Mouse (Mus musculus) stomach, embryonic 16.5 days (tissue): ENCODE measurements around the gene Srrd. TPM values are rescaled to one million over a fixed set of nuclear protein-coding genes. Genes with fewer than 3 reads are reported as not detected.
A peak's percentile ranks its signal among the peaks of the same experiment; 100 is the strongest.

ENCODE experiments used
- ATAC-seq: fragments of 200-750 bp; cut with Nextera tagmentation; 2 replicates; pipeline ENCODE4 v1.8.0; 2017; ENCODE audit warnings: moderate number of reproducible peaks, moderate TSS enrichment; ENCODE audit not compliant: insufficient read depth, low FRiP score
- H3K27ac ChIP-seq: fragments of 300-500 bp; sonication (generic); 2 replicates; pipeline ENCODE4 v1.5.1; 2014; ENCODE audit warnings: low read length
- H3K27me3 ChIP-seq: fragments of 300-500 bp; sonication (generic); 2 replicates; pipeline ENCODE4 v1.6.1; 2014; ENCODE audit warnings: low read length, control low read depth, mixed read lengths; ENCODE audit not compliant: control insufficient read depth, insufficient read depth
- H3K36me3 ChIP-seq: fragments of 300-500 bp; sonication (generic); 2 replicates; pipeline ENCODE4 v1.6.1; 2014; ENCODE audit warnings: low read length; ENCODE audit not compliant: control insufficient read depth, insufficient read depth
- H3K4me1 ChIP-seq: fragments of 300-500 bp; sonication (generic); 2 replicates; pipeline ENCODE4 v1.6.1; 2014; ENCODE audit warnings: low read length, control low read depth, mixed read lengths; ENCODE audit not compliant: control insufficient read depth, insufficient read depth
- H3K4me2 ChIP-seq: fragments of 300-500 bp; sonication (generic); 2 replicates; pipeline ENCODE4 v1.6.1; 2014; ENCODE audit warnings: low read depth, low read length, mixed read lengths
- H3K4me3 ChIP-seq: fragments of 300-500 bp; sonication (generic); replicated peaks from 2 replicates; pipeline ENCODE4 v1.5.1; 2014; ENCODE audit warnings: mild to moderate bottlenecking, low read length
- H3K9ac ChIP-seq: fragments of 300-500 bp; sonication (generic); 2 replicates; pipeline ENCODE4 v1.6.1; 2014; ENCODE audit warnings: low read length
- H3K9me3 ChIP-seq: fragments of 300-500 bp; sonication (generic); replicated peaks from 2 replicates; pipeline ENCODE4 v1.6.1; 2016; ENCODE audit warnings: low read length, control low read depth; ENCODE audit not compliant: control insufficient read depth
- WGBS: fragments of 180-500 bp; shearing (Covaris S2); extraction: QIAGEN DNeasy Blood & Tissue Kit; methylation state at CpG from one replicate; pipeline ENCODE4 v1.1.7; 2014; 5-methylcytosine and 5-hydroxymethylcytosine counted together
- polyA plus RNA-seq: library from polyadenylated mRNA; unstranded; fragments of >200 nt; fragmentation: Nextera tagmentation; extraction: Ambion mirVana; gene quantifications from 2 replicates; pipeline ENCODE4 v1.2.1, GENCODE M21; 2015

Srrd gene
- 30.2 and 30.8 TPM in 2 replicates for polyA plus RNA-seq

DNA sequence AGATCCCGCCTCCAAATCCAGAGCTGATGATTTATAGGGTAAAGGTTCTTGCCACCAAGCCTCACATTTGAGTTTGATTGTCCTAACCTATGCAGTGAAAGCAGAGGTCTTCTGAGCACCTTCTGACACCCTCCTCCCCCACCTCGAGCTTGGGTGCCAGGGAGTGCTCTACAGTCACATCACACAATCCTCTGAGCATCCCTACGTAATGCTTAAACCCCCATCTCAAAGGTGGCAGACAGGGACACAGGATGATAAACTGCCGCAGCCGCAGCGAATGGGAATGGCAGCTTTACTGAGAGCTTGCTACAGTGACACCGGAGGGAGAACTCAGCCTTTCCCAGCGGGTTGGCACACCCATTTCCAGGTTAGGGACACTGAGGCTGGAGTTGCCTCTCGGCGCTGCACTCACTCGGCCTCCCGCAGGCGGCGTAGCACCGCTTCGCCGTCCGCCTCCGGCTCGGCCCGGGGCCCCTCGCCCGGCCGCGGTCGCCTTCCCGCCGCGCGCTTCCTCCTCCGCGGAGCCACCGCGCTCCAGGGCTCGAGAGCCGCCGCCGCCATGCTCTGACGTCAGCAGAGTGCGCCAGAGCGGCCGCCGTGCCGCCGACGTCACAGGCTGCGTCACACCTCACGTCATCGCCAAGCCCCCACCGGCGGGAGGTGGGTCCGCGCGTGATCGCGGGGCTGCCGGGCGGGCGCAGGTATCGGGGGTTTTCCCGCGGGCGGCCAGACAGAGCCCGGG lies at the start of gene Srrd, which contains the start of gene Hps4:
TSS of gene Srrd (minus strand) at position 578 of the 742 bp plus-strand sequence.
TSS of gene Hps4 (plus strand) at position 621 of the 742 bp plus-strand sequence.
- peaks cover 22% of the 10 kb centered on the region for H3K4me1 ChIP-seq
- ATAC-seq = peak; percentile 71
- H3K27ac ChIP-seq = peak within 1 kb of the TSS; percentile 60
- no peaks in the 10 kb centered on the region for H3K9me3 ChIP-seq
- H3K27me3 ChIP-seq = no peaks in the 10 kb centered on the region
- H3K9ac ChIP-seq = peak within 1 kb of the TSS; percentile 94
- H3K4me3 ChIP-seq = peak within 1 kb of the TSS; percentile 78
- H3K4me2 ChIP-seq = peak within 1 kb of the TSS; percentile 86
- WGBS = 2% methylated on average over 63 of the region's 64 CpGs
- 0 out of 2 replicates have a peak, but pooled peaks cover 8% of the 10 kb centered on the region for H3K36me3 ChIP-seq

DNA sequence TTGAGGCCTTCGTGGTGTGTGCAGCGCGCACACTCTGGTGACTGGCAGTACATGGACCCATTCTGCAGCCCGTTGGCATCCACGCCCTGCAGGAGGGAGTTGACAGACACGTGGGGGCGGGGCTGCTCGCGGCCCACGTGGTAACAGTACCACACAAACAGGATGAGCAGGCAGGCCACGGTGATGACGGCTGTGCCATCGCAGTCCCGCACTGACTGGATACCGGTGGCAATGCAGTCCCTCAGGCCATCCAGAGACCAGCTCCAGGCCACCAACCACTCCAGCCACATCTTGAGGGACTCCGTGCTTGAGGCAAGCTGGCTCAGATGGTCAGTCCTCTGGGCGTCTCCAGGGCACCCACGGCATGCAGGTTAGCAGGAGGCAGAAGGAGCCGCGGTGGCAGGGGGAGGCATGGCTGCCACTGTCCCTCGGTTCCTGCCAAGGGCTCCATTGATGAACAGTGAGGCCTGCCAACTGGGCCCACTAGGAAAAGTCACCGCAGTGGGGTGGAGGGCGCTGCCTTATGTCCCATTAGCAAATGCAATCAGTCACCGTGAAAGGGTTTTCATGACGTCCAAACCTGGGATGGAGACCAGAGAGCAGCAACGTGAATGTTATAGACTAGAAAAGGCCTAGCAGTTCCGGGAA lies 49.0 kb upstream of the Srrd start:
- Histone ChIP-seq H3K36me3 (no peaks in the 10 kb centered on the region), H3K4me2 (no peak overlapping the region), H3K9ac (no peak overlapping the region), H3K27ac (no peak overlapping the region), H3K4me1 (peaks cover 4% of the 10 kb centered on the region), H3K9me3 (no peaks in the 10 kb centered on the region), H3K4me3 (no peak overlapping the region), H3K27me3 (peaks cover 20% of the 10 kb centered on the region)
- 66% methylated on average over 27 of the region's 27 CpGs for WGBS
- no peak for ATAC-seq

DNA sequence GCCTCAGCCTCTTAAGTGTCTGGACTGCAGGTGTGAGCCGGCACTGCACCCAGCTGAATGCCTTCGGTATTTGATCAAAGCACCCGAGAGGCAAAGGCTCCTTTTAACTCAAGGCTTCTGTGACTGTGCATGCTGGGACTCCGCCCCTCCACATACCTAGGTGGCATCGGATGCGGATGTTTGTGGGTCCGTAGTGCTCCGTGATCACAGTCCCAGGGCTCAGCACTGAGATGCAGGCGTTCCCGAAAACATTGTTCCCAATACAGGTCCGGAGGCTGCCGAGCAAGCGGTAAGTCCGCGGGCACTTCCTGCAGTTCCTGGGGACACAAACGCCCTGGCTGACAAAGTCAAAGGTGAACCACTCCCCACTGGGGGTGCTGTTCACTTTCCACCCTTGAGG lies 48.2 kb upstream of the Srrd start:
- no peak overlapping the region for H3K4me3 ChIP-seq
- no peaks in the 10 kb centered on the region for H3K9me3 ChIP-seq
- no peak for ATAC-seq
- H3K27ac ChIP-seq = no peak overlapping the region
- H3K9ac ChIP-seq = no peak overlapping the region
- H3K4me2 ChIP-seq = no peak overlapping the region
- WGBS = 51% methylated on average over 16 of the region's 16 CpGs
- H3K4me1 ChIP-seq = peaks cover 4% of the 10 kb centered on the region
- H3K27me3 ChIP-seq = peaks cover 20% of the 10 kb centered on the region
- H3K36me3 ChIP-seq = no peaks in the 10 kb centered on the region

DNA sequence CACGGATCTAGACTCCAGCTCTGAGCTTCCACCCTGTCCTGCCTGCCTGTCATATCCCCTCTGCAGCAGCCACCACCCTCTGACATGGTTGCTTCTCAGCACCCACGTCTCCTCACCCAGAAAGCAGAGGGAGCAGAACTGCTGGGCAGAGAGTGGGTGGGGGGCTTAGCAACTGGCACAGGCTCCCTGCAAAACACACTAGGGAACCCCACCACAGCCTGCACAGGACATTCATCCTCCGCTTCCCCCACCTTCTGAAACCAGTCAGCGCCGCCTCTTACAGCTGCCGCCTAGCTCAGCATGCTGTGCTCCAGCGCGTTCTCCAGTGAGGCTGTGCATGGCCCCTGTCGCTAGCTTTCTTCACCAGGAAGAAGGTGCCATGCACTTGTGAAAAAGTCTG lies 46.5 kb upstream of the Srrd start:
- H3K27ac ChIP-seq = no peak overlapping the region
- H3K4me1 ChIP-seq = no peaks in the 10 kb centered on the region
- peaks cover 19% of the 10 kb centered on the region for H3K27me3 ChIP-seq
- H3K36me3 ChIP-seq = no peaks in the 10 kb centered on the region
- no peaks in the 10 kb centered on the region for H3K9me3 ChIP-seq
- WGBS = 78% methylated on average over 9 of the region's 9 CpGs
- ATAC-seq = no peak
- H3K4me2 ChIP-seq = no peak overlapping the region
- H3K4me3 ChIP-seq = no peak overlapping the region
- H3K9ac ChIP-seq = no peak overlapping the region

DNA sequence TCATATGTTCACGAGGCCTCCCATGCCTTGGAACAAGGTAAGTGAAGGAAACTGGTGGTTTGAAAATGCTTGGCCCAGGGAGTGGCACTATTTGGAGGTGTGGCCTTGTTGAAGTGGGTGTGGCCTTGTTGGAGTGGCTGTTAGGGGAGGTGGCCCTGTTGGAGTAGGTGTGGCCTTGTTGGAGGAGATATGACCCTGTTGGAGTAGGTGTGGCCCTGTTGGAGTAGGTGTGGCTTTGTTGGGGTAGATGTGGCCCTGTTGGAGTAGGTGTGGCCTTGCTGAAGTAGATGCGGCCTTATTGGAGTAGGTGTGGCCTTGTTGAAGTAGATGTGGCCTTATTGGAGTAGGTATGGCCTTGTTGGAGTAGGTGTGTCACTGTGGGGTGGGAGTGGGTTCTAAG lies 43.1 kb upstream of the Srrd start:
- no peak overlapping the region for H3K27ac ChIP-seq
- no peaks in the 10 kb centered on the region for H3K9me3 ChIP-seq
- no peak overlapping the region for H3K9ac ChIP-seq
- H3K36me3 ChIP-seq = no peaks in the 10 kb centered on the region
- WGBS = 56% methylated on average over 2 of the region's 2 CpGs
- H3K4me2 ChIP-seq = no peak overlapping the region
- H3K4me3 ChIP-seq = no peak overlapping the region
- peaks cover 10% of the 10 kb centered on the region; the same call in 1 of the 2 replicates for H3K4me1 ChIP-seq
- H3K27me3 ChIP-seq = no peaks in the 10 kb centered on the region
- no peak; the same call in 1 of the 2 replicates for ATAC-seq

DNA sequence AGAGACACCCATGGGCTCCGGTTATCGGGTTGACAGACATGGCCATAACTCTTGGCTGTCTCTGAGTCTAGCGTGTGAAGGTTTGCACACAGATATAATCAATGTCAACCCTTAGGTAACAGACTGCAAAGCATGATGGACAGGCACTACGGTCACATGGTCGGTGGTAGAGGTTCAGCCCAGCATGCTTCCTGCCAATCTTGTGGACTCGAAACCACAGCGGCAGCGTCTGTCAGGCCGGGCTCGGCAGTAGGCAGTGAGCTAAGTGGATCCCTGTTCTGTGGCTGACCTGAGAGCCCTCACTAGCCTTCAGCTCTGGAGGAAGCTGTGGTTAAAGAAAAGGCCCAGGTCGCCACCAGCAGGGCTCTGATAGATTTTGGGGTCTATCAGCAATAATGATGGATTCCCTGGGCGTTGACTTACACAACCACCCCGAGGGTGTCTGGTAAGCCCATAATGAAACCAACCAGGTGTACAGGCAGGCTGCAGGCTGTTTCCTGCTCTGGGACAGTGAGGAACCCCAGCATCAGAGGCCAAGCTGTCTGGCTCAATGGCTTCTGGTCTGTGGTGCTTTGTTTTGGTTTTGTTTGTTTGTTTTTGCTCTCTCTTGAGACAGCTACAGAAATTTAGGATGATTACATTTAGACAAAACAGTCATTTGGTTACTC lies 42.1 kb upstream of the Srrd start:
- no peak overlapping the region for H3K4me2 ChIP-seq
- 85% methylated on average over 13 of the region's 13 CpGs for WGBS
- no peaks in the 10 kb centered on the region for H3K36me3 ChIP-seq
- H3K4me3 ChIP-seq = no peak overlapping the region
- H3K9me3 ChIP-seq = no peaks in the 10 kb centered on the region
- H3K27me3 ChIP-seq = no peaks in the 10 kb centered on the region
- H3K27ac ChIP-seq = no peak overlapping the region
- ATAC-seq = no peak
- H3K4me1 ChIP-seq = peaks cover 10% of the 10 kb centered on the region; the same call in 1 of the 2 replicates
- H3K9ac ChIP-seq = no peak overlapping the region

DNA sequence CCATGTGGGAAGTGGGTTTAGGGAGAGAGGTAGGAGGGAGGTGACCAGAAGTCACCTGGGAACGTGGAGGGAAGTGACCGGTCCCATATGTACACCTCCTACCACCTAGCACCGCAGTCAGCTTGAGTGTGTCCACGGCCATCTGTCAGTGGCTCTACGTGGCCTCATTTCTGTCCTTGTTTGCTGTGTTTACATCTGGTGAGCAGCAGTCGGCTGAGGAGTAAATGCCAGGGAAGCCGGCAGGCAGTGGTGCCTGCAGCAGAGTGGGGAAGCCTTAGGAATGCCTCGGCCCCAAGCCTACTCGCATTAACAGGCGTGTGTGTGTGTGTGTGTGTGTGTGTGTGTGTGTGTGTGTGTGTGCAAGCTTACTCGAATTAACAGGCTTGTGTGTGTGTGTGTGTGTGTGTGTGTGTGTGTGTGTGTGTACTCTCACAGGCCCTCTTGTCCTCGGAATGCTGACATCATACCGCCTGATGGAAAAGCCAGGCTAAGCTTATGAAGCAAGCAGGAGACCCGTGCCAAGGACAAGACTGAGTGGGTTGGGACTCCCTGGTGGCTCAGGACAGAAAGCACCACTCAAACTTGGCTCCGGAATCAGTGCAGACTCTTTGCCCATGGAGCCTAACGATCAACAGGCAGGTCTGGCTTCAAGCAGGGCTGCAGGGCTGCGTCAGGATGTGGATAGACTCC lies 39.9 kb upstream of the Srrd start:
- Histone ChIP-seq H3K36me3 (no peaks in the 10 kb centered on the region), H3K9me3 (no peaks in the 10 kb centered on the region), H3K4me3 (no peak overlapping the region), H3K27ac (peak overlapping the region; percentile 30; the same call in 1 of the 2 replicates), H3K4me2 (no peak overlapping the region), H3K9ac (0 out of 2 replicates have a peak overlapping the region, but pooled peaks have one; percentile 11), H3K4me1 (peaks cover 10% of the 10 kb centered on the region; the same call in 1 of the 2 replicates), H3K27me3 (no peaks in the 10 kb centered on the region)
- 36% methylated on average over 16 of the region's 17 CpGs for WGBS
- ATAC-seq = peak; percentile 38; the same call in 1 of the 2 replicates

DNA sequence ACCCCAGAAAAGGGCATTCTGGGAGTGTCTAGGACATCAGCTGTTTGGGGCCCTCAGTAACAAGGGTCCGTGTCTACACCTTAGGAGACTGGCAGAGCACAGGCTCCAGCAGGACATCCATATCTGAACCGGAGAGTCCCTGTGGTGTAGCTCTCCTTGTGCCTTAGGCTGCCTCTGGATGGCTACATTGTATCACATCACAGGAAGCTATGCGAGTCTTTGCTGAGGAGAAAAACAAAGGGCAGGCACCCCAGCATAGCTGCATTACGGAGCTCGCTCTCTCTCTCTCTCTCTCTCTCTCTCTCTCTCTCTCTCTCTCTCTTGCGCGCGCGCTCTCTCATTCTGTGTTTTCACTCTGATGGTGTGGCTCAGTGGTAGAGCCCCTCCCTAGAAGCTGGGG lies 39.2 kb upstream of the Srrd start:
- Histone ChIP-seq H3K27ac (no peak overlapping the region; the same call in 1 of the 2 replicates), H3K36me3 (no peaks in the 10 kb centered on the region), H3K4me1 (peaks cover 10% of the 10 kb centered on the region; the same call in 1 of the 2 replicates), H3K9ac (no peak overlapping the region), H3K9me3 (no peaks in the 10 kb centered on the region), H3K4me3 (no peak overlapping the region), H3K27me3 (no peaks in the 10 kb centered on the region), H3K4me2 (no peak overlapping the region)
- ATAC-seq = no peak
- 44% methylated on average over 5 of the region's 9 CpGs for WGBS
